Mouse (Mus musculus) retina, adult 2 months (tissue): ENCODE data around the gene Icam5.
"Not testable (repeated sequence)": the region's sequence is repeated elsewhere in the genome, so short reads cannot be mapped to it uniquely, and the experiment has no call there.

Experiments used
- DNase-seq: peaks from one replicate; pipeline ENCODE4 v3.0.0-alpha.2; 2012; ENCODE audit warnings: low read depth, low spot score

The Icam5 gene

DNA sequence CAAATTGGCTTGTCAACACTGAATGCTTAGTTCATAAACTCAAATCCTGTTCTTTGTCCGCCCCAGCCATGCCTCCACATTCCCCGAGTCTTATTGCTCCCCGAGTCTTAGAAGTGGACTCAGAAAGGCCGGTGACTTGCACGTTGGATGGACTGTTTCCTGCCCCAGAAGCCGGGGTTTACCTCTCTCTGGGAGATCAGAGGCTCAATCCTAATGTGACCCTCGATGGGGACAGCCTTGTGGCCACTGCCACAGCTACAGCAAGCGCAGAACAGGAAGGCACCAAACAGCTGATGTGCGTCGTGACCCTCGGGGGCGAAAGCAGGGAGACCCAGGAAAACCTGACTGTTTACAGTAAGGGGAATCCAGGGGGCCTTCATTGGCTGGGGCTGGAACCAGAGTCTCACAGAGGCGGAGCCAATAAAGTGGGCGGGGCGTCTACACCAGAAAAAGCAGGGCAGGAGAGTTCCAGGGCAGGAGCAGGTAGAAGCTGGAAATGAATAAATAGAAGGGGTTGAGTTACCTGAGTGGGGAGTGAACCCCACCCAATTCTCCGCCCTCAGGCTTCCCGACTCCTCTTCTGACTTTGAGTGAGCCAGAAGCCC lies 2.7 kb downstream of the Icam5 start:
- no peak for DNase-seq

DNA sequence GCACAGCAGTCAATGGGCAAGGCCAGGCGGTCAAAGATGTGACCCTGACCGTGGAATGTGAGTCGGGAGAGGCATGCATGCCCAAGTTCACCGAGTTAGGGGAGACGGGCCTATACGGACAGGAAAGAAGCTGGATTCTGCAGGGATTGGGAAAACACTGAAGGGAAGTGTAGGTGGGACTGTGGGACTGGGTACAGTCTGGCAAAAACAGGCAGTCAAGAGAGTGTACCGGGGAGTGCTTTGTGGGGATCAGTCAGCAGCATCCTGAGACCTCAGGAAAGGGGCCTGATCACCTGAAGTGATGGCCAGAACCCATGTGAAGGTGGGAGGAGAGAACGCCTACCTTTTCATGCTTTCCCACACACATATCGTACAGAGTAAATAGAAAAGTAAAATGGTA lies 3.7 kb downstream of the Icam5 start:
- DNase-seq = no peak

DNA sequence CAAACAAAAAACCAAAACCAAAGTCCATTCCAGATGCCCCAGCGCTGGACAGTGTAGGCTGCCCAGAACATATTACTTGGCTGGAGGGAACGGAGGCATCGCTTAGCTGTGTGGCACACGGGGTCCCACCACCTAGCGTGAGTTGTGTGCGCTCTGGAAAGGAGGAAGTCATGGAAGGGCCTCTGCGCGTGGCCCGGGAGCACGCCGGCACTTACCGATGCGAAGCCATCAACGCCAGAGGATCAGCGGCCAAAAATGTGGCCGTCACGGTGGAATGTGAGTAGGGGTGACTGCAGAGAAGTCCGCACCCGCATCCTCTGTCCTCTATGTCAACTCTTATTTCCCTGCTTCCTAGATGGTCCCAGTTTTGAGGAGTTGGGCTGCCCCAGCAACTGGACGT lies 4.3 kb downstream of the Icam5 start:
- no peak for DNase-seq

DNA sequence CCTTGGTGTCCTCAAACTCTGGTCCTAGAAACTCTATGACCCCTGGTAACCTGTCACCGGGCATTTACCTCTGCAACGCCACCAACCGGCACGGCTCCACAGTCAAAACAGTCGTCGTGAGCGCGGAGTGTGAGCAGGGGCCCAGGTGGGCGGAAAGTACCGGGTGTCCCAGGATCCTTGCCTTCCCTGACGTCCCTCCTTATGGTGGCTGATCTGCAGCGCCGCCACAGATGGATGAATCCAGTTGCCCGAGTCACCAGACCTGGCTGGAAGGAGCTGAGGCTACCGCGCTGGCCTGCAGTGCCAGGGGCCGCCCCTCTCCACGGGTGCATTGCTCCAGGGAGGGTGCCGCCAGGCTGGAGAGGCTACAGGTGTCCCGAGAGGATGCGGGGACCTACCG lies 4.8 kb downstream of the Icam5 start:
- DNase-seq = no peak

DNA sequence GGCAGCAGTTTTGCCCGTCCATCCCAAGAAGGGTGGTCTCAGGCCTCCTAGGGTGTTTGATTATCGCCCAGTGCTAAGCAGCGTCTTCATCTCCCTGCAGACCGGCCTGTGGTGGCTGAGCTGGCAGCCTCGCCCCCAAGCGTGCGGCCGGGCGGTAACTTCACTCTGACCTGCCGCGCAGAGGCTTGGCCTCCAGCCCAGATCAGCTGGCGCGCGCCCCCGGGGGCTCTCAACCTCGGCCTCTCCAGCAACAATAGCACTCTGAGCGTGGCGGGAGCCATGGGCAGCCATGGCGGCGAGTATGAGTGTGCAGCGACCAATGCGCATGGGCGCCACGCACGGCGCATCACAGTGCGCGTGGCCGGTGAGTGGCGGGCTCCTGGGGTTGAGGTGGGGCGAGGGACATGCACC lies 5.6 kb downstream of the Icam5 start:
- DNase-seq = no peak

DNA sequence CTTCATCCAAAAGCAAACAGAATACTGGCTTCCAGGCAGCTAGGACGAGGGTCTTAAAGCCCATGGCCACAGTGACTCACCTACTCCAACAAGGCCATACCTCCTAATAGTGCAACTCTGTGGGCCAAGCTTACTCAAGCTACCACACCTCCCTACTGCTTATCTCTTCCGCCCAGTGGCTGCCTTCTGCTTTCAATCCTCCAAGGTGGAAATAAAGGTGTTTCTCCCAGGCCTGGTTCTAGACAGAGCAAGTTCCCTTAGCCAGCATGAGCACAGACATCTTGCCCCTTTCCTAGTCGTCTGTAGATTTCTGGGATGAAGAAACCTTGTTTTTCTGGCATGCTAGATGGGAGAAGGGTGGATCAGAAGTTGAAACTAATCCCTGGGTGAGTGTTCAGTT lies 7.9 kb downstream of the Icam5 start:
- no peak for DNase-seq

DNA sequence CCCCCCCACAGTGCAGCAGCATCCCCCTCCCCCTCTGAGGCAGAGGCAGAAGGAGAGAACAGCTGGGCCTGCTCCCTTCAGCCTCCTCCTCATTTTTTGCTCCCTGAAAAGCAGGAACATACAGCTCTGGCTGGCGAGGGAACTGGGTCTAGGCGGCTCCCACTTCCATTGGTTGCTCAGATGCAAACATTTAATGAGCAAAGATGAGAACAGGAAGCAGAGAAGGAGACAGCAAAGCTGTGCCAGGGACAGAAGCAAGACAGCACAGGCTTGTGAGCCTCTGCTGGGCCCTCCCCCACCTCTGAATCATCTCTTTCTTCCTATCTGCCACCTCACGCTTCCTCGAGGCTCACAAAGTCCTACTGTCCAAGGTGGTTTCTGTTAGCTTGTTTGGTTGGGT lies 9.4 kb downstream of the Icam5 start:
- no peak for DNase-seq

DNA sequence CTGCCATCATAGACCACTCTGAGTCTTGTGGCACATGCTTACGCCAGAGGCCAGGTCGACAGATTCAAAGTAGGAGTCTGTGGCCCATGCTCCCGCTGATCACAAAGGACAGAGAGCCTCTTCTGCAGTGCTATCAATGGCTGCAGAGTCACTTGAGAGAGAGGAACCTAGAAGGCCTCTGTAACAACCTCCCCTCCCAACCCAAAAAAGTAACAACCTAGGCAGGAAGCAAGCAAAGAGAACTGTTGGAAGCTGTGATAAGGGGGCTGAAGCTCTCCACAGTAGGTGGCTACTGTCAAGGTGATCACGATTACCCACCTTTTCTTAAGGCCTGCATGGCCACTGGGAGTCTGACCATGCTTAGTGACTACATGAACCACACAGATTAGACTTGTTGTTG lies 11.7 kb downstream of the Icam5 start:
- DNase-seq = no peak

DNA sequence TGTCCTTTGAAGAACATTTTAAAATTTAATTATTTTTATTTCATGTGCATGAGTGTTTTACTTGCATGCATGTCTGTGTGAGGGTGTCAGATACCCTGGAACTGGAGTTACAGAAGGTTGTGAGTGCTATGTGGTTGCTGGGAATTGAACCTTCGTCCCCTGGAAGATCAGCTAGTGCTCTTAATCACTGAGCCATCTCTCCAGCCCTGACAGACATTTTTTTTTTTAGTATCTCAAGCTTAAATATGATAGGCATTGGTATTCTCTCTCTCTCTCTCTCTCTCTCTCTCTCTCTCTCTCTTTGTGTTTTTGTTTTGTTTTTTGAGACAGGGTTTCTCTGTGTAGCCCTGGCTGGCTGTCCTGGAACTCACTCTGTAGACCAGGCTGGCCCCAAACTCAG lies 12.9 kb downstream of the Icam5 start:
- DNase-seq = not testable (repeated sequence)

DNA sequence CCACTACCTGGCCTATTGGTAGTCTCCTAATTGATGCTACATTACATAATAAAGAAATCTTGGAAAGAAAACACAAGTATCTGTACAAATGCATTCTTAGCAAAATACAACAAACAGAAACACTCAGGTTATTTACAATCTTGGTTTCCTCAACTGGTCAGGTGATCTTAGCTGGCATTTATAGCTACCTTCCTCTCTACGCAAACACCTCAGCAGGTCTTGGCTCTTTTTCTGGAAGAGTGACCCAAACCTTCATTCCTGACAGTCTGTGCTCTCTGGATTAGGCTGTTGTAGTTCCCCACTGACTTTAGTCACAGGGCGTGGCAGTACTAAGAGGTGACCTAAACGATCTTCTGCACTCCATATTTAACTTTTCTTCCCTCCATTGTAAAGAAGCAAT lies 13.4 kb downstream of the Icam5 start:
- DNase-seq = no peak

DNA sequence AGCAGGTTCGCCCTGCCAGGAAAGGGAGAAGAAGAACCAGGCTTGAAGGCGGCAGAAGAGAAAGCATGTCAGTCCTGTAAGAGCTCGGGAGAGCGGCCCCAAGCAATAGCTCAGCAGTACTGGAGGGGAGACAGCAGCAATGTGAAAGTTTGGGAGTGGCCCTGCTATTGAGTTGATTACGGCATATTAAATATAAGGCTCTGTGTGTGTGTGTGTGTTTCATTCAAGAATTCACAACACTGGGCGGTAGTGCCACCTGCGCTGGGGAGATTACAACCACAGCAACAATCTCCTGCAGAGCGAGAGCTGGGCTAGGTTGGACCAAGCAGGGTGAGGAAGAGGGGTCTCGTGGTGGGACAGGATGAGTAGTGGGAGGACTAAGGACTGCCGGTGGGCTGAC lies 19.7 kb downstream of the Icam5 start:
- no peak for DNase-seq

DNA sequence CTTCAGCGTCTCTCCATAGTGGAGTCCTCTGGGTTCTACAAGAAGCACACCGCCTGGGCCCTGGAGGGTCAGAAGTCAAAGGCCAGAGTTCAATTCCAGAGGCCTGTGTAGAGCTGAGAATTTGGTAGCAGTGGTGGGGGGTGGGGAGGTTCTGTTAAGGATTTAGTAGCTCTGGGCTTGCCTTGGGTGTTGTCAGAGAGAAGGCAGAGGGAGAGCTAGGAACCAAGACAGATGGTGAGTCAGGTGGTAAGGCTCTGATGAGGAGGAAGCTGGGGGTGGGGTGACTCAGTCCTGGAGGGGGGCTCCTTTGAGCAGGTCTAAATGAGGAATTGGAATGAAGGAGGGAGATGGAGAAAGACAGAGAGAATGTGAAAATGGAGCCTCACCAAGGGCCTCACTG lies 31.1 kb downstream of the Icam5 start:
- no peak for DNase-seq

DNA sequence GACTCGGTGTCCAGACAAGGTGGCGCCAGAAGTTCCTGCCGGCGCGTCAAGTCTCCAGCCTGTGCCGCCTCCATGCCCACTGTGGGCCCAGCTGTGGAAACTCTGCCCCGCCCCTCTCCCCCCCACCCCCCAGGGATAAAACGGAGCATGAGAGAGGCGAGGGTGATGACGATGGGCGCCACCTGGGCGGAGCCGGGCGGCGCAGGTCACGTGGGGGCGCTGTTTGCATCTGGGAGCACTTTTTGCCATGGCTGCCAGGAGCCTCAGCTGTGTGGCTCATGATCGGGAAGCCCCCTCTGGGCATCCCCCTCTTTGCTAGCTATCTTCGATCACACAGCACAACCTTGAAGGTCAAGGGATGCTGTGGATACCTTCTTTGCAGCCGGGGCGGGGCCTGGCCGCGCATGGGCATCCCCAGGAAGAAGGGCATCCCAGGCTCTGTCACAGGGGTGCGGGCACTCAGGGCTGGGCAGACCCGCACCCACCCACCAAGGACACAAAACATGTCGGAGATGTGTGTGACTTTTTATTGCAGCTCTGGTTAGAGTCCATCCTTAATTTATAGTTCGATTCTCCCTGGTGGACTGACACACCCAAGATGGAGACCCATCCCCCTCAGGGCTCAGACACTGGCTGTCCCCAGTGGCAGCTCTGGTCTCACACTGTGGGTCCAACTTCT lies 35.3 kb downstream of the Icam5 start, which contains the start of gene Zglp1:
Zglp1 (minus strand) TSS at position 88 of the 679 bp plus-strand sequence.
- DNase-seq = no peak

DNA sequence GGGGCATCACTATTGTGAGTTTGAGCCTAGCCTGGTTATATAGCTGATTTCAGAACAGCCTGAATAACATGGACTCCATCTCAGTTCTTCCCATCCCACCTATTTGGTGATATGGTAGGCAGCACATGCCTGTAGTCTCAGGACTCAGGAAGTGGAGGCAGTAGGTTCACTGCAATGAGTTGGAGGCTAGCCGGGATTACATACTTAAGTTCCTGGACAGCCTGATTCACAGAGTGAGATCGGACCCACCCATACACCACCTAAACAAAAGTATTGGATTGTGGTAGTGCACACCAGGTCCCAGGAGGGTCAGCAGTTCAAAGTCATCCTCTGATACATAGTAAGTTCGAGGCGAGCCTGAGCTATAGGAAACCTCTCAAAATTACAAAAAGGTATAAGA lies 40.8 kb downstream of the Icam5 start:
- DNase-seq = no peak

DNA sequence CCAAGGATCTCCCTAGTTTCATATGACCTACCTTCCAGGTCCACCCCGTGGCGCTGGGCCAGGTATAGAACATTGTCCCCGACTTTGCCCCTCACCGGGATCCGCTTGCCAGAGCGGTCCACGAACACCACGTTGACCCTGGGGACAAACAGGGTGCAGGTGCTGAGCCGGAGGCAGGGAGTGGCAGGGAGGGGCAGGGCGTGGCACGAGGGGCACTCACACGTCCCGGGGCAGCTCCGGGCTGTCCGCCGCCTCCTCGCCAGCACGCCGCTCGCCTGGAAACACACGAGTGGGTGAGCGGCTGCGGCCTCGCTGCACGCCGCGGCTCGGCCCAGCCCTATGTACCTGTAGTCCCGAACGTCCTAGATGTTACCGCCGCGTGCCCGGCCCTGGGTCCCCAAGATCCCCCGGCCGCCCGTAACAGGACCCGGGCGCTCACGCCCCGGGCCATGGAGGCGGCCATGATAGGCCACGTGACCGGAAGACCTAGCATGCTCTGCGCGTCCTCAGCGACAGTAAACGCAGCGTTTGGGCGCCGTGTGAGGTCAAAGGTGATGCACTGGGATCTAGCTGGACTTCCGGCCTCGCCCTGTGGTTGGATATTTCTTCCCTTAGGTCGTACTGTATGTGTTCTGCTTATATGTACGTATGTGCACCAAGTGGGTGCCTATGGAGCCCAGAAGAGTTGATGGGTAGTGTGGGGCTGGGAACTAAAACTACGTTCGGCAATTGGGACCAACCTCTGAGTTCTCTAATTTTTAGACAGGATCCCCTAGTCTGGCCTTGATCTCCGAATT lies 41.4 kb downstream of the Icam5 start, which contains the start of the genes Gm49373 and Fdx1l:
Gm49373 (minus strand) TSS at position 53 of the 797 bp plus-strand sequence.
Fdx1l (minus strand) TSS at position 571 of the 797 bp plus-strand sequence.
- peak; percentile 81 for DNase-seq

DNA sequence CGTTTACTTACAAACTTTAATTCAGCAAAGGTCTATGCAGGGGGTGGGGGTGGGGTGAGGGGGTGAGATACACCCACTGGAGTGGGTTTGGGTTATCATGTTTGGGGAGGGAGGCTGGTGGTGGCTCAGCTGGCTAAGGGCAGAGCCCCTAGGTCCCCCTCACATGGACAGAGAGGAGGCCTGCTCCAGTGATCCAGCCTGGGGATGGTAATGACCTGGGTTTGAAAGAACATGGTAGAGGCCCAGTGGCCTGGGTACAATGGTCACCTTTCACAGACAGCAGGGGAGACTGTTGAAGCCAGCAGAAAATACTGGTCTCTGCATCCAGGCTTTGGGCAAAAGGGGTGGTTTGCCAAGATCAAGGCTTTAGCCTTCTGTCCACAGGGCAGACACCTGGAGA lies 42.3 kb downstream of the Icam5 start:
- DNase-seq = no peak

DNA sequence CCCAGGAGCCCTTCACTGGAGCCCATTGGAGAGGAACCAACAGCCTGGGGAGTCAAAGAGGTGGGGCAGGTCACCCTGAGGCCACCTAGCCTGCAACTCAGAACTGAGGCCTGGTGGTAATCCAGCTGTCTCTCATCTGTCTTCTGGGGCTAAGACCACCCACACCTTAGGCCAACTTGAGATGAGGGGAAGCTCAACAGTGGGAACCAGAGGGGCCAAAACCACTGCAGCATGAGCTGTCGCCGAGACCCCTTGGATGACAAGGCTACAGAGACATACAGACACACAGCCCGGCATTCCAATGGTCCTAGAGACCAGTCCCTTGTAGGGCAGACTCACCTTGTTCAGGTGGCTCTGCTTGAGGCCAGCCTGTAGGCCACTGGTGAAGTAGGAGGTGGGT lies 43.8 kb downstream of the Icam5 start:
- no peak for DNase-seq

DNA sequence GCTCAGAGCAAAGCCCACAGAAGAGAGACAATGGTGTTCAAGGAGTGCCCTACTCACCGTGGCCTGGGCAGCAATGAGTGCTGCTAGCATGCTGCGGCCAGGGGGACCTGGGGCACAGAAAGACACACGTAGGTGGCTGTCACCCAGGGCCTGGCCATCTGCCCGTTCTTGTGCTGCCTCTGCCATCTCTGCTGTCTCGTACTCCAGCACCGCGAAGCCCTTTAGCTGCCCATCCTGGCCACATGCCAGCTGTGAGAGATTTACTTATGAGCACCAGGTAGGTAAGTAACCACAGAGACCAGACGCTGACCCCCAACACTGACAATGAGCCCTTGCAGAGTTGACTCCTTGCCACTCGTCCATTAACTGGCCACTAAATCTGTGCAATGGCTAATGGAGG lies 49.3 kb downstream of the Icam5 start:
- DNase-seq = no peak

DNA sequence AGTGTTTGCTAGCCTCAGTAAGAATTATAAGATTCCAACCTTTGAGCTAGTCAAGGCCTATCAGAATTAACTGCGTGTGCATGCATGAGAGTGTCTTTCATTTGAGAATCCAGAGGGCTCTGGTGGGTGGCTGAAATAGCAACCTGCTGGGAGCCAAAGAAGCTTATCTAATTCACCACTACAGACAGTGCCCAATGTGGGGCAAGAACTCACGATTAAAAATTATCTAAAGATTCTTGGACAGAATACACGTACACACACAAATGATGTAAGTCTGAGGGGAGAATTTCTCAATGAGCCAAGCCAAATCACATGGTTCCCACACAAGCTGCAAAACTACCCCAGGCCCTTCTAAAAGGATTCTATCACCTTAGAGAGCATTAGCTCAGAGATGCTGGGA lies 51.5 kb downstream of the Icam5 start:
- DNase-seq = no peak
